Mouse (Mus musculus): ENCODE measurements around the gene Krt16. TPM values are rescaled to one million over a fixed set of nuclear protein-coding genes. Genes with fewer than 3 reads are reported as not detected.

Krt16 gene
- polyA plus RNA-seq, 2 experiments = not detected

DNA sequence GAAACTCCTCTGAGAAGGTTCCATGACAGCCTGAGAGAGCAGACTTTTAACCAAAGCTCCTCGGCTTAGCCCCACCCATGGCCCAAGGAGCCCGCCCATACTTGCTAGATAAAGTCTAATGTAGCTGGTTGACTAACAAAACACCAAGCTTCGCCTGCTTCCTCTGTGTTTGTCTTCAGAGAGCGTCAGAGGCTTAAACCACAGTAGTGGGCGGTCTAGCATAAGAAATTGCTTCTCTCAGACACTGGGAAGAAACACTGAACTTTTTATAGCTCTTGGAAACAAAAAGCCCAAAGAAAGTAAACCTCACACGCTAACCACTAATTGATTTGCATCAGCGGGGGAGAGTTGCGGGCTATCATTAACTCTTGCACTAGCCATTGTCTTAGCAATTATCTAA is 27.0 kb downstream of the Krt16 start:
- H3K27ac ChIP-seq = no peak overlapping the region
- no peaks in the 10 kb centered on the region for H3K4me1 ChIP-seq (replicated peaks; ENCODE audit: control insufficient read depth in 2 of 2, insufficient read depth in 2 of 2, low read length in 1 of 2)
- no peak overlapping the region for H3K9ac ChIP-seq (replicated peaks)
- TF ChIP-seq EP300 (IDR thresholded peaks at IDR 0.05; ENCODE audit: low read depth) = no peak
- no peak for TF ChIP-seq CTCF (IDR thresholded peaks at IDR 0.05; ENCODE audit: low read depth)
- no peak overlapping the region for H3K4me3 ChIP-seq (ENCODE audit: insufficient read depth in 1 of 2, low read depth in 2 of 2, low read length in 2 of 2)
- ATAC-seq (ENCODE audit: insufficient read depth) = no peak
- H3K27me3 ChIP-seq (ENCODE audit: control insufficient read depth, insufficient read depth, low read length) = no peaks in the 10 kb centered on the region
- no peaks in the 10 kb centered on the region for H3K36me3 ChIP-seq (replicated peaks; ENCODE audit: control insufficient read depth, insufficient read depth, low read depth)
- 55% methylated on average over 8 of the region's 8 CpGs for WGBS (ENCODE audit: insufficient replicate concordance)
- H3K9me3 ChIP-seq (ENCODE audit: control insufficient read depth, low read length) = no peaks in the 10 kb centered on the region; the same call in 1 of the 2 replicates
- H3K4me2 ChIP-seq (ENCODE audit: low read depth) = no peak overlapping the region
- no peak for DNase-seq (ENCODE audit: low read depth in 3 of 3, low spot score in 3 of 3)

DNA sequence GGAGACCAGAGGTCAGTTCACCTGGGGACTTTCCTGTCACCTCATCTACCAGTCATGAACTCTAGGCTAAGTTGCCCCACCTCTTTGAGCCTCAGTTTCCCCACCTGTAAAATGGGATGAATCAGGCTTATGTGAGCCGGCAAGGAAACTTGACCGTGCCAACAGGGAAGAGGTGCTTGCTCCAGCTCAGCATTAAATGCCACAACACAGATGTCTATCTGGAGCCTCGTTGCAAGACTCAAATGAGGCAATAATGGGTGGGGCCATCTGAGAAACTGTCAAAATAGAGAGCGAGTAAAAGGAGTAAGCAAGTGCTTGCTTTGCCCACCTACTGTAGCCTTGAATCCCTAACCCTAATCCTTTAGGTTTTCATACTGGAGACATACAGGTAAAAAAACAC is 29.4 kb downstream of the Krt16 start:
- DNase-seq (ENCODE audit: low read depth in 3 of 3, low spot score in 3 of 3) (no peak), ATAC-seq (ENCODE audit: insufficient read depth) (no peak)
- Histone ChIP-seq H3K9me3 (ENCODE audit: control insufficient read depth, low read length) (no peaks in the 10 kb centered on the region), H3K27ac (no peak overlapping the region), H3K4me1 (replicated peaks; ENCODE audit: control insufficient read depth in 2 of 2, insufficient read depth in 2 of 2, low read length in 1 of 2) (no peaks in the 10 kb centered on the region), H3K9ac (replicated peaks) (no peak overlapping the region), H3K4me2 (ENCODE audit: low read depth) (no peak overlapping the region), H3K27me3 (ENCODE audit: control insufficient read depth, insufficient read depth, low read length) (no peaks in the 10 kb centered on the region), H3K4me3 (ENCODE audit: insufficient read depth in 1 of 2, low read depth in 2 of 2, low read length in 2 of 2) (no peak overlapping the region), H3K36me3 (replicated peaks; ENCODE audit: control insufficient read depth, insufficient read depth, low read depth) (no peaks in the 10 kb centered on the region)
- no peak for TF ChIP-seq EP300 (IDR thresholded peaks at IDR 0.05; ENCODE audit: low read depth)
- 53% methylated on average over 4 of the region's 4 CpGs for WGBS (ENCODE audit: insufficient replicate concordance)

DNA sequence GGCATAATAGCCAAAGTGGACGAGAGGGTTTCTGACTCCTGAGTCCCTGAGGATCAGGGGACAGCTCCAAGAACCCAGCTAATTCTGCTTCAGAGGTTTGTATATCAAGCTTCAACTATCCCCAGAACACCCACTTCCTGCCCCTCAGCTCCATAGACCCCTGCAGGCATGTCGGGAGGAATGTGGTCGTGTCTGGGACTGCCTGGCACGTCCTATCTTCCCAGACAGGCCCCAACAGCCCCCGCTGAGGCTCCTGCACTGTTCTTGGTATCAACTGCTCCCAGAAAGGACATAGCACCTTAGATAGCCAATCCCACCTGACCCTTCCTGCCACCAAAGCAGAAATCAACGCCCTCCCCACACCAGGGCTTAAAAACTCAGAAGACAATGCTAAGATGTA is 40.2 kb downstream of the Krt16 start:
- Histone ChIP-seq H3K36me3 (replicated peaks; ENCODE audit: control insufficient read depth, insufficient read depth, low read depth) (no peaks in the 10 kb centered on the region), H3K9ac (replicated peaks) (no peak overlapping the region), H3K27ac (no peak overlapping the region), H3K4me1 (replicated peaks; ENCODE audit: control insufficient read depth in 2 of 2, insufficient read depth in 2 of 2, low read length in 1 of 2) (no peaks in the 10 kb centered on the region), H3K4me3 (ENCODE audit: insufficient read depth in 1 of 2, low read depth in 2 of 2, low read length in 2 of 2) (no peak overlapping the region), H3K9me3 (ENCODE audit: control insufficient read depth, low read length) (no peaks in the 10 kb centered on the region), H3K4me2 (ENCODE audit: low read depth) (no peak overlapping the region), H3K27me3 (ENCODE audit: control insufficient read depth, insufficient read depth, low read length) (no peaks in the 10 kb centered on the region)
- ATAC-seq (ENCODE audit: insufficient read depth) (no peak), DNase-seq (ENCODE audit: low read depth in 3 of 3, low spot score in 3 of 3) (no peak)
- 28% methylated on average over 6 of the region's 6 CpGs for WGBS (ENCODE audit: insufficient replicate concordance)
- TF ChIP-seq EP300 (IDR thresholded peaks at IDR 0.05; ENCODE audit: low read depth) (no peak), CTCF (IDR thresholded peaks at IDR 0.05; ENCODE audit: low read depth) (no peak)

DNA sequence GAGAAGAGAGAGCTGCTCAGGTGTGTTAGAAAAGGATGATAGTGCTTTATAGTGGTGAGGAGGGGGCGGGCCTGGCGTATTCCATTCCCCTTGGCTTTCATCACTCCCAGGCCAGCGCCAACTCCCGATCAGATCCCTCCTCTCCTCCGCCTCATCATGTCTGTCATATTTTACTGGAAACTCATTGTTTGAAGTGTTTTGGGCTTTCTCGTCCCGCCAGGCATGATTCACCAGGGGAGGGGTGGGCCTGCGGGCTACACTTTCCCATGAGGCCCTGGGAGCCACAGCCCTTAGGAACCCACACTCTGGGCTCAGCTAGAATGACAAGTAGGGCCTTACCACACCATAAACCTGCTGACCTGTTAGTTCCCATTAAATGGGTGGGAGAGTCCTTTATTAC is 41.2 kb downstream of the Krt16 start, which contains the start of gene Krt14:
Gene Krt14 (minus strand): TSS at position 51 of the 400 bp plus-strand sequence.
- no peaks in the 10 kb centered on the region for H3K36me3 ChIP-seq (replicated peaks; ENCODE audit: control insufficient read depth, insufficient read depth, low read depth)
- no peak within 1 kb of the TSS for H3K9ac ChIP-seq (replicated peaks)
- no peak for TF ChIP-seq EP300 (IDR thresholded peaks at IDR 0.05; ENCODE audit: low read depth)
- no peak for TF ChIP-seq CTCF (IDR thresholded peaks at IDR 0.05; ENCODE audit: low read depth)
- ATAC-seq (ENCODE audit: insufficient read depth) = no peak
- no peak within 1 kb of the TSS for H3K27ac ChIP-seq
- H3K9me3 ChIP-seq (ENCODE audit: control insufficient read depth, low read length) = no peaks in the 10 kb centered on the region
- H3K27me3 ChIP-seq (ENCODE audit: control insufficient read depth, insufficient read depth, low read length) = no peaks in the 10 kb centered on the region
- H3K4me2 ChIP-seq (ENCODE audit: low read depth) = no peak within 1 kb of the TSS
- H3K4me1 ChIP-seq (replicated peaks; ENCODE audit: control insufficient read depth in 2 of 2, insufficient read depth in 2 of 2, low read length in 1 of 2) = no peaks in the 10 kb centered on the region
- DNase-seq (ENCODE audit: low read depth in 3 of 3, low spot score in 3 of 3) = no peak
- 76% methylated on average over 8 of the region's 8 CpGs for WGBS (ENCODE audit: insufficient replicate concordance)
- no peak within 1 kb of the TSS for H3K4me3 ChIP-seq (ENCODE audit: insufficient read depth in 1 of 2, low read depth in 2 of 2, low read length in 2 of 2)

DNA sequence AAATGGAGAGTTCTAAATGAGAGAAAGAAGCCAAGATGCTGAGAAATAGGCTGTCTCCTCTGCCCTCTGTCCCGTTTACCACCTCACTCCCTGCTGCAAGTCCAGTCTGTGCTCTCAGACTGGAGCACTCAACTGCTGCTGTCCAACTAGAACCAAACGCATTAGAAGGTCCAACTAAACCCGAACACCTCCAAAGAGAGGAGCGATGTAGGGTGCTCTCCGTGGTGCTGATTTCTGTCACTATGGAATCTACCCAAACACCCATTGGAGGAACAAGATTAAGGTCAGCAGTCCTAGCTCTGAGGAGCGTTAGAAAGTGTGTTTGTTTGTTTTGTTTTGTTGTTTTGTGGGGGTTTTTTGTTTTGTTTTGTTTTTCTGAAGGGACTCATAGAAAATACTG is 45.3 kb downstream of the Krt16 start:
- no peak for ATAC-seq (ENCODE audit: insufficient read depth)
- Histone ChIP-seq H3K4me1 (replicated peaks; ENCODE audit: control insufficient read depth in 2 of 2, insufficient read depth in 2 of 2, low read length in 1 of 2) (no peaks in the 10 kb centered on the region), H3K9me3 (ENCODE audit: control insufficient read depth, low read length) (no peaks in the 10 kb centered on the region), H3K27ac (no peak overlapping the region), H3K27me3 (ENCODE audit: control insufficient read depth, insufficient read depth, low read length) (no peaks in the 10 kb centered on the region), H3K4me2 (ENCODE audit: low read depth) (no peak overlapping the region), H3K36me3 (replicated peaks; ENCODE audit: control insufficient read depth, insufficient read depth, low read depth) (no peaks in the 10 kb centered on the region), H3K4me3 (ENCODE audit: insufficient read depth in 1 of 2, low read depth in 2 of 2, low read length in 2 of 2) (no peak overlapping the region), H3K9ac (replicated peaks) (no peak overlapping the region)
- no peak for TF ChIP-seq CTCF (IDR thresholded peaks at IDR 0.05; ENCODE audit: low read depth)
- TF ChIP-seq EP300 (IDR thresholded peaks at IDR 0.05; ENCODE audit: low read depth) = no peak
- WGBS (ENCODE audit: insufficient replicate concordance) = 11% methylated on average over 6 of the region's 6 CpGs
- DNase-seq (ENCODE audit: low read depth in 3 of 3, low spot score in 3 of 3) = peak in 1 of 3 experiments; percentile 19
